Mouse (Mus musculus) urinary bladder, adult 2 months (tissue): ENCODE results near the gene Ifnar1. TPM values are rescaled to one million over a fixed set of nuclear protein-coding genes. Genes with fewer than 3 reads are reported as not detected.
A peak's percentile ranks its signal among the peaks of the same experiment; 100 is the strongest.
"Not testable (repeated sequence)": the region's sequence is repeated elsewhere in the genome, so short reads cannot be mapped to it uniquely, and the experiment has no call there.

Experiments
- DNase-seq: peaks from one replicate; pipeline ENCODE4 v3.0.0; 2022; ENCODE audit warnings: low spot score
- polyA plus RNA-seq: library from polyadenylated mRNA; depleted of rRNA; stranded (reverse); fragments of >200 nt; gene quantifications from 2 replicates; pipeline ENCODE4 v1.2.3, GENCODE M21; 2012; rRNA removed

Gene Ifnar1
- polyA plus RNA-seq = 30.8 and 33.2 TPM in 2 replicates

DNA sequence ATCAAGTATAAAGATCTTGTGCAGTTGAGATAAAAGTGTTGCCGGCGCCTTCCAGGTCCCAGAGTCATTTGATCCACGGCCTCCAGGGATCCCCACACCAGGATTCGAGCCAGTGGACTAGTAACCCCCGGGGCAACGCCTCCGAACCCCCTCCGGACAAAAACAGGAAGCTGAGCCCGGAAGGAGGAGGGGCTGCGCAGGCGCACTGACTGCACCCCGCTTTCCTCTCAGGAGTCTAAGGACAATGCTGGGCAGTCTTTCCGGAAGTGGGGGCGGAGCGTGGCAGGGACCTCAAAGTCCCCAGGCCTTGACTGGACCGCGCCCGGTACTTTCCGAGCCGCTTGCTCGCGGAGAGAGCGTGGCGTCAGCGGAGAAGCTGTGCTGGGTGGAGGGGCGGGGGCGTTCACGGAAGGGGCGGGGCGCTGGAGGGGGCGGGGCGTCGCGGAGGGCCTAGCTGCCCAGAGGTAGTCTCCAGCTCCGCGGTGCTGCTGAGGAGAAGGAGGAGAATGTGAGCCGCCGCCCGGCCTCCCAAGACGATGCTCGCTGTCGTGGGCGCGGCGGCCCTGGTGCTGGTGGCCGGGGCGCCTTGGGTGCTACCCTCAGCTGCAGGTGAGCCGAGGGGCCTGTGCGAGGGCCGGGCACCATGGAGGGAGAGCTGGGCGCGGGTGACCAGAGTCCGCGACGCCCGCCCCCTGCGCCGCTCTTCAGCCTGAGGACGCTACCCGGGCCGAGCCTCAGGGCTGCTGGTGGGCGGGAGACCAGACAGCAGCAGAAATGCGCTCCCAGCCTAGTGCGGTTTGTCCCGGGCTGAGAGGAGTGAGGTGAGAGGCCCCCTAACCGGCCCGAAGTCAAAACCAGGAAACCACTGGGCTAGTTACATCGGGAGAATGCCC, at the start of gene Ifnar1:
Gene Ifnar1 (plus strand): TSS at position 431 of the 893 bp plus-strand sequence.
- DNase-seq = peak; percentile 94

DNA sequence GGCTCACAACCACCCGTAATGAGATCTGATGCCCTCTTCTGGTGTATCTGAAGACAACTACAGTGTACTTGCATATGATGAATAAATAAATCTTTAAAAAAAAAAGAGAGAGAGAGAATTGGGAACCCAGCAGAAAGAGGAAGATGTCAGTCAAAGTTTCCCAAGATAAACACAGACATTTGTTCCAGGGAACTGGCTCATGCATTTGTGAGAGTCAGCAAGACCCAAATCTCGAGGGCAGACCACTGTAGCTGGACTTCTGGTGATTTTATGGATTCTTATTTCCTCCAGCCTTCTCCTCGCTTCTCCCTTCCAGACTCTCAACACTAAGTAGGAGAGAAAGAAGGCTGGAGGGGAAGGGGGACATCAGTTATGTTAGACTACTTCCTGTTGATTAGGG, 47.0 kb upstream of the Ifnar1 start:
- DNase-seq = no peak

DNA sequence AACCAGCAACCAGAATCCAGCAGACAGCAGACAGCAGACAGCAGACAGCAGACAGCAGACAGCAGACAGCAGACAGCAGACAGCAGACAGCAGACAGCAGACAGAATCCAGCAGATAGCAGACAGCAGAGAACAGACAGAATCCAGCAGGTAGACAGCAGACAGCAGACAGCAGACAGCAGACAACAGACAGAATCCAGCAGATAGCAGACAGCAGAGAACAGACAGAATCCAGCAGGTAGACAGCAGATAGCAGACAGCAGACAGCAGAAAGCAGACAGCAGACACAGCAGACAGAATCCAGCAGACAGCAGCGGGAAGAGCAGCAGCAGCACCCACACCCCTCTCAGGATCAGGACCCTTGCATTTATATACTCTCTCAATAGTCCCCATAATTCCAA, 46.4 kb upstream of the Ifnar1 start:
- not testable (repeated sequence) for DNase-seq

DNA sequence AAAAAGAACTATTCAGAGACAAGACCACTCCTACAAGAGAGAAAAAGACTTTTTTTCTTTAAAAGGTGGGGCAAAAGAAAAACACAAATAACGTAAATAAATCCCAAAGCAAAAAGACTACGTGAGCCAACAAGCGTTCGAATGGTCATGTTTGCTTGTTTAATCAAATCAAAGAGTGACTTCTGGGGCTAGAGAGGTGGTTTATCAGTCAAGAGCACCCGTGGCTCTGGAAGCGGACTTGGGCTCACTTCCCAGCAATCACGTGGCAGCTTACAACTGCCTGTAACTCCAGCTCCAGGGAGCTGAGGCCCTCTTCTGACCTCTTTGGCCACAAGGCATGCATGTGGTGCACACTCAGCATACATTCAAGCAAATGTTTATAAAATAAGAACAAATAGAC, 43.7 kb upstream of the Ifnar1 start:
- no peak for DNase-seq

DNA sequence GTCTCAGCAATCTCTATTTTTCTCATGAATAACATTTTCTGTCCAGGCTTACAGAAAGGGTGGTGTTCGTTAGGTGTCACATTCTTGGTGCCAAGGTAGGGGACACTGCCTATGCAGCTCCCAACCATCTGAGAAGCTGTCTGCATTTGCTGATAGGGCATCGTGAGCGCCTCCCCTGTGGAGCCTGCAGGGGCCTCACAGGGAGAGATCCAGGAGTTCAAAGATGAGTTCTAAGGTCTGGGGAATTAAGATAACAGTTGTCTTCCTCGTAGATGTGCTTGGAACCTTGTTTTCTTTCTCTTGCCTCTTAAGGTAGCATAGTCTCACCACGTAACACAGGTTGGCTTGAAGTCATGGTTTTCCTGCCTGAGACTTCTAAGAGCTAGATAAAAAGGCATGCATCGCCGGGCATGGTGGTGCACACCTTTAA, 43.2 kb upstream of the Ifnar1 start:
- DNase-seq = no peak

DNA sequence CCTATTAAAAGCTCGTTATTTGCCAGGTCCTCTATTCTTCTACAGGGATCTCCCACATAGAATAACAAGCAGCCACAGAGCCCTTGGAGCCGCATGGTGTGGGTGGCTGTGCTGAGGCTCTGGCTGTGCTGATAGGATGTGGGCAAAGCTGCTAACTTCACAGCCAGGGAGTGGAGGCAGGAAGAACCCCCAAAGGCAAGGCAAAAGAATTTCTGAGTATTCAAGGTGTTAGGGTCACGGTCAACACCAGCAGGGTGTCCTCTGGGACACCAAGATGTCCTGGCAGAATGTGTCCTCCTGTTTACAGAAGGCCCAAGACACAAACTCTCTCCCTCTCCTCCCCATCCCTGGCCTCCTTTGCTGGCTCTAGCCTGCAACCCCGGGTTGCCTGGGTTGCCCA, 42.6 kb upstream of the Ifnar1 start:
- no peak for DNase-seq

DNA sequence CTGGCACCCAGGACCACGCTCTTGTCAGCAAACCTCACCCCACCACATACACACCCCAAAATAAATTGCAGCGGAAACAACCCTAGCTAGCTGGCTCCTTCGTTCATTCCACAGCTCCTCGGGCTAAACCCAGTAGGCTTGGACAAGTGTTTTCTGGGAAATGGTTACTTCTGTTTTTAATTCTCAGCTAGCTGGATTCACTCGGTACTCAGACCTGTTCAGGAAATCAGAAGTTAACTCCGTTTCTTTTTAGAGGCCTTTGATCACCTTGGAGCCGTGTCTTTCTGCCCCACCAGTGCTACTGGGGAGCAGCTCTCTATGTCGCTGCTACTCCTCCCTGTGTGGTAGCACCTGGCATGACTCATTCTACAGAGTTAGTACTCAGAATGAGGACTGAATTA, 41.8 kb upstream of the Ifnar1 start:
- DNase-seq = no peak

DNA sequence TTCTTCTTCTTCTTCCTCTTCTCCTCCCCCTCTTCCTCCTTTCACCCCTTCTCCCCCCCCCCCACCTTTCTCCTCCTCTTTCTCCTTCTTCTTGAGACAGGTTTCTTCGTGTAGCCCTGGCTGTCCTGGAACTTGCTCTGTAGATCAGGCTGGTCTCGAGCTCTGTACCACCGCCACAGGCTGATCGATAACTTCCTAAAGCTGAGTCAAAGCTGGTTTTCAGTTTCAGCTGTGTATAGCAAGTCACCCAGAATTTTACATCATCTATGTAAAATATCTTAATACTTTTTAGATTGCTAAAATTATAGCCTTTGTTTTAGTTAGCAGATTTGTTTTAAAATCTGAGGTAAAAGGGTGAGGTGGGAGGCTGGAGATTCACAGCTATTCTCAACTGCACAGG, 40.2 kb upstream of the Ifnar1 start:
- no peak for DNase-seq

DNA sequence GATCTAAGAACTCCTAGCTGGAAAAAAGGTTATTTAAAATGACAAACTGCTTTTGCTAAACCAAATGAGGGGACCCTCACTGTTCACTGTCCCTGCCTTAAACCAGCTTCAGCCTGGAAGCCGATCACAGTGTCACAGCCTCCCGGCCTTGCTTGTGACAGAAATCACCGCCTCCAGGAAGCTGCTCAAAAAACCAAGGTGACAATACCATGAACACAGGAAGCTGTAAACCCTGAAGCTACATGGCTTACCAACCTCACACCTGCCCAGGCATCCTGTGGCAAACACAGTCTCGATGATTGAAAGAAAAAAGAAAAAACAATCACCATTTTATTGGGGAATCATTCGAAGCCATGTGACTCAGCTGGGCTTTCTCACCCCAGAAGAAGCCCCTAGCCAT, 39.5 kb upstream of the Ifnar1 start:
- no peak for DNase-seq

DNA sequence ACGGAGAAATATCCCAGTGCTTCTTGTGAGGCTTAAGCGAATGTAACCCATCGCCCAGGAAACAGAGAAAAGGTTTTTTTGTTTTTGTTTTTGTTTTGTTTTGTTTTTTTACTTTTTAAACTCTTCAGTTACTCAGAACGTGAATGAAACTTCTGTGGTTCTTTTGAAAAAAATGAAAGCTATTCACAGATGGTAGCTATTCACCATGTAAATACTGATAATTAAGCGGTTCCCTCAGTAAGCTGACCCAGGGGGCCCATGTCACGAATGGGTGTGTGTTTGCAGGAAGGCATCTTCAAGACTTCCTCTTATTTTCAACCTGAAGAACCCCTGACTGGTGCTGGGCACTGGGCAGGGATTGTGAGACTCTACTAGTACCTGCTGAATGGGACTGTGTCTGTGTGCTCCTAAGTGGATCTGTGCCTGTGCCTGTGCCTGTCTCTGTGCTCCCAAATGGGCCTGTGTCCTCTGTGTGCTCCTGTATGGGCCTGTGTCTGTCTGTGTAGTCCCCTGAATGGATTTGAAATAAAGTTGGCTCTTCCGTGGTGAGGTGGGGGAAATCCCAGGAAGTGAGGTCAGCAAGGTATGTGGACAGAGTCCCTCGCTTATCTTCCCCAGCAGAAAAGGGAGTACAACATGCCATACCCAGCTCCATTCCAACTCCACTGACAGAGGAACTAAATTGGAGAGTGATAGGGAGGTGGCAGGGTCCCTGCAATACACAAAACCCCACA, 38.1 kb upstream of the Ifnar1 start:
- DNase-seq = no peak

DNA sequence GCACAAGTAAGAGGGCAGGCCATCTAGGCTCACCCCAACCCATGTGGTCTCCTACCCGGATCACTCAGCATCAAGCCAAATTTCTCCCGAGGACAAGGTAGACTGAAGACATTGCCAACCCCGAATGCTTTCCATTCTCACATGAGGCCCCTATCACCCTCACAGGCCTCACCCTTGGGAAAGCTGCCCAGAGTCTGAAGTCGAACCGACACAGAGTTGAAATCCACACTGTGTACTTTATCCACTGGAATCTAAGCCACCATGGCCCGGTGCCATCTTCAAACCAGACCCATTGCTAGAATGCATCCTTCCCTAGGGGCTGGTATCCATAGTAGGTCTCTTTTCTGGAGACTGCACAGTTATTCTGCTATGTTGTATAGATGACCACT, 37.5 kb upstream of the Ifnar1 start:
- DNase-seq = no peak

DNA sequence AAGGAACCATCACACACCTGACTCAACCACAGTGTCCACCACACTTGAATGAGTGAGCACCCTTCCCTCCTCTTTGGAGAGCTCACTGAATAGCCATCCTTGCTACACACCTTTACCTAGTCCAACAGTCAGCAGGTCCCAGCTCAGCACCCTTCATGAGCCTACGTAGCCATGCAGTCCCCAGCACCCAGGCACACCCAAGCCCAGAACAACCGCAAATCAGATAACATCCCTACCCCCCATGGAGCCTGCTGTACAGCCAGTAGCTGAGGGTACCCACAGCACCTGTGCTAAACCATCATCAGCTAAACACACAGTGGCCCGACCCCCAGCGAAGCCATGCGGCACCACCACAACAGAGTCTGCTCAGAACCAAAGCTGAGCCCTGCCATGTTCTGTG, 37.0 kb upstream of the Ifnar1 start:
- DNase-seq = no peak

DNA sequence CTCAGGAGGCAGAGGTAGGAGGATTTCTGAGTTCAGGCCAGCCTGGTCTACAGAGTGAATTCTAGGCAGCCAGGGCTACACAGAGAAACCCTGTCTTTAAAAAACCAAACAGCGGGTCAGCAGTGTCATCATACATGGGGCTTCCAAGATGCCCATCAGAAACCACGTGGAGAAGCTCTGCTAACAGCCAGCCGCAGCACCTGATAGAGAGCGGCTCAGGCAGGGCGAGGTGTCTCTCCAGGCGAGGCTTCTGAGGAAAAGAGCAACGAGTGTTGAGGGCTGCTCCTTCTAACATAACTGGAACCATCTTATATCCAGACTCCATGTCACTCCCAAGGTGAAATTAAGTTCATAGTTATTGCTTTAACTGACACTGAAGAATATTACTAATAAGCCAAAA, 36.1 kb upstream of the Ifnar1 start:
- DNase-seq = no peak

DNA sequence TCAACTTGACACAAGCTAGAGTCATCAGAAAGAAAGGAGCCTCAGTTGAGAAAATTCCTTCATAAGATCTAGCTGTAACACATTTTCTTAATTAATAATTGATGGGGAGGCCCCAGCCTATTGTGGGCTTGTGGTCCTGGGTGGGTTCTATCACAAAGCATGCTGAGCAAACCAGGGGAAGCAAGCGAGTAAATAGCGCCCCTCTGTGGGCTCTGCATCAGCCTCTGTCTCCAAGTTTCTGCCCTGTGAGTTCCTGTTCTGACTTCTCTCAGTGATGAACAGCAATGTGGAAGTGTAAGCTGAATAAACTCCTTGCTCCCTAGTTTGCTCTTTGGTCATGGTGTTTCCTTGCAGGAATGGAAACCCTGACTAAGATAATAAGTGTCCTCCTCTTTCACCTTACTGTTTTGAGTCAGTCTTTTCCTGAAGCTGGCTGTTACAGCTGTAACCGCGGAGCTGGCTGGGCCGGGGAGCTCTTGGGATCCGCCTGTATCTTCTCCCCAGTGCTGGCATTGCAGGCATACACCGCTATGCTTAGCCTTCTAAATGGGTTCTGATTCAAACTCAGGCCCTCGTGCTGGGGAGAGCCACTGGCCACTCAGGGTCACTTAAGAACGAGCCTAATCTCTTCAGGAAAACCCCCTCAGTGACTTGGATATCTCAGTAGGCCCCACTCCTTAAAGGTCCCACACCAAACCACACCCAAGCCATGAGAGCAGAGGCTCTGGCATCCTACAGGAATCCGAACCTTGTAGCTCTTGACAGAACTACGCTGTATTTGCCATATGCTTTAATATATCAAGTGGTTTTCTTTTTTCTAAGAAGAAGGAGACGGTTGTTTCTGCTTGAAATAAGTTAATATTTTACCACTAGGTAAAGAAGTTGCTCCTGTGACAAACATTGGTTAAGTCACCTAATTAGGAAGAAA, 34.6 kb upstream of the Ifnar1 start:
- DNase-seq = no peak

DNA sequence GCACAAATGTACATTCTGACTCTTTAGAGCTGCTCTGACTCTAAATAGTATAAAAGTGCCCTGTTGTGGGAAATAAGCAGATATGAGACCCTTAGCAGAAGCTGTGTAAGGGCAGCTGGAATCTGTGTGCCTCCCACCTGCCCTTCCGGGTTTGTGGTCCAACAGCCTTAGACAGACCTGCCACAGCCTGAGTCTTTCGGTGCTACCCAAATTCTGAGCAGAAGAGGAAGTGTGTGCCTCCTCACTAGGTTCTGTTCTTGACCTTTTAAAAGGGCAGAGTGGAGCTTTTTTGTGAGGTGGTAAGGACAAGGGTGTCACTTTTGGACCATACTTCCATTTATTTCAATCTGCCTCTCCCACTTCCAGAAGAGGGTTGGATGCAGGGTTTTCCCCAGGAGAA, 33.1 kb upstream of the Ifnar1 start:
- DNase-seq = no peak

DNA sequence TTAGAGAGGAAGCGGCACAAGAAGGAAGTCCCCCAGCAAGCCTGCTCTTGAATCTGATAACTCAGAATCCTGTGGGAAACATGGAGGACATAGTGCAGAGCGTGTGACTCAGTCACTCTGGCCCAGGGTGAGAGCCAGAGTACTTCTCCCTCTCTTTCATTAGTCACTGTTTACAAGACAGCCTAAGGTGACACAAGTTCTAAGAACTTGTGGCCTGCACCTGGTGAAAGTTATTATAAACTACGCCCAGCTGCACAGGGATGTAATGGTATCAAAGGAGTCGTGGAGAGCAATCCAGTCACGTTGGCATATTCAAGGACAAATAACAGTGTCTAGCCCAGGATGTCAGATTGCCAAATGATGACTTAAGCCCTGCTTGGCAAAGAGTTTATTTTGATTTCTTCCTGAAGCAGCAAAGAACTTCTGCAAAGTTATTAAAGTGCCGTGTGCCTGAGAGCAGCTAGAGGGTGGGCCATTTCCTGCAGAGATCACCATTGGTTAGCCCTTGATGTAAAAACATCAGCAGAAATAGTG, 32.6 kb upstream of the Ifnar1 start:
- DNase-seq = no peak

DNA sequence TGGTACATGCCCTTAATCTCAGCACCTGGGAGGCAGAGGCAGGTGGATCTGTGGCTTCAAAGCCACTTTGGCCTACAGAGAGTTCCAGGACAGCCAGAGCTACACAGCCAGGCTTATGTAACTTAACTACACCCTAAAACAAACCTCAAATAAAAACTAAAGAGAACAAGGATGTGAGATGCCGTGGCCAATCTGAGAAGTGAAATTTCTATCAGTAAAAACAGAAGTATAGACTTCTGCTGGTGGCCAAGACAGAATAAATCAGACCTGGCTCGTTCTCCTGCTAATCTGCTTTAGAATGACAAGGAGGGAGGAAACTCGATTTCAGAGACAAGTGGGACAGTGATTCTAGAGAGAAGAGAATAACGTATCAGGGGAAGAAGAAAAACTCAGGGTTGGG, 29.2 kb upstream of the Ifnar1 start:
- no peak for DNase-seq

DNA sequence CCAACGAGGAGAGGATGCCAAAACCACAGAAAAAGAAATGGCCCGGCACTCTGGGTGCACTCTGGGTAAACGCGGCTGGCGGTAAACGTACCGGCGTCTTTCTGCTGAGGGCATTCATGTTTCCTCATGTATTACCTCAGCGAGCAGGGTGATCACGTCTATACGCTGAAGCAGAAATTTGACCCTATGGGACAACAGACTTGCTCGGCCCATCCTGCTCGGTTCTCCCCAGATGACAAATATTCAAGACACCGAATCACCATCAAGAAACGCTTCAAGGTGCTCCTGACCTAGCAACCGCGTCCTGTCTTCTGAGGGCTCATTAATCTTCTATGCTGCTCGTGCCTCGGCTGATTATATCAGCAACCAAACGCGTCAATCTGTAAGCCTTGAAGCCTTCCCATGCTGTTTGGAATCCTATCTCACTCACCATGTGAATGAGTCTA, 26.7 kb upstream of the Ifnar1 start:
- DNase-seq = no peak

DNA sequence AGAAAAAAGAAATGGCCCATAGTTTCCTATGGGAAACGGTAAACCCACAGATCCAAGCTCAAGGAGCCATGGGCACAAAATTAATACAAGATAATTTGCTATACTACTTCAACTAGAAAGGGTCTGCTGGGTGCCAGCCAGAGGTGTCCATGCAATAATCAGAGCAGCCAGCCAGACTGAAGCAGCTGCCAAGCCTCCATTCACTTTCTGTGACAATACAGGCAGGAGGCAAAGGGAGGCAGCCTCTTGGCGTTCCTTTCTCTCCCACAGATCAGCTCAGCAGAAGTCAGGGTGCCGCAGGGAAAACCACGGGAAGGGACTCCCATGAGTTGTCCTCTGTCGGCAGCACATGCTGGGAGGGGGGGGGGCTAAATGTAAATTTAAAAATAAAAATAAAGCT, 26.1 kb upstream of the Ifnar1 start:
- no peak for DNase-seq

DNA sequence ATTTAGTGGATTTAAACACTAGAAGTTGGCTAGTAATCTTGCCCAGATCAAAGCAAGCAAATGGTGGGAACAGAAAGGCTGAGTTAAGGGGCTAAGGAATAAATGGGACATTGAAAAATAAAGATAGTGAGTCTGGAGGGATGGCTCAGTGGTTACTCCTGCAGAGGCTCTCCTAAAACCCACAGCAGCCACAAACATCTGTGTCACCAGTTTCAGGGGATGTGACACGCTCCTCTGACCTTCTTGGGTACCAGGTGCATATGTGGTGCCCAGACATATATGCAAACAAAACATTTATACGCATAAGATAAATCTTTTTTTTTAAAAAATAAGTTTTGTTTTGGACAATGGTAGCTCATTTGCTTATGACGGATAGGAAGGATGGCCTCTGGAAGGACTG, 25.6 kb upstream of the Ifnar1 start:
- DNase-seq = no peak

DNA sequence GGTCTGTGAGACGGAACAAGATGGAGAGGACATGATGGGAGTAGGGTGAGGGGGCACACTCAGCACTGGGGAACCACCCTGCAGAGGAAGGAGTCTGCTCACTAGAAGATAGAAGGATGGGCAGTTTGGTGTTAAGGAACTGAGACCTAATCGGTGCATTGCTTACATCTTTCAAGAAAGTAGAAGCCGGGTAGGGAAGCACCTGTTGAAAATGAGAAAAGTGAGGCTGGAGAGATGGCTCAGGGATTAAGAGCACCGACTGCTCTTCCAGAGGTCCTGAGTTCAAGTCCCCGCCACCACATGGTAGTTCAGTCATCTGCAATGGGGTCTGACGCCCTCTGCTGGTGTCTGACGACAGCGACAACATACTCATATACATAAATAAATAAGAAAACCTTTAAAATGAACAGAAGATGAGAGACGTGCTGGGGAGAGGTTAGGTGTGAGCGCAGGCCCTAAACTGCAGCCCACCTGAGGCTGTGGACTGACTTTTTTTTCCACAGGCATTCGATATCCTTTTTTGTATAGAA, 25.1 kb upstream of the Ifnar1 start:
- DNase-seq = no peak
